Mouse (Mus musculus) ES-Bruce4 (cell line): ENCODE measurements around the gene Rnf135.

Source experiments
- CTCF ChIP-seq: IDR thresholded peaks from one replicate; pipeline ENCODE4 v1.8.1; 2011; ENCODE audit warnings: low read depth, low read length
- EP300 ChIP-seq: IDR thresholded peaks from 2 replicates; pipeline ENCODE4 v1.6.1; 2011; ENCODE audit warnings: low read depth, low read length; ENCODE audit not compliant: insufficient read depth
- POLR2A ChIP-seq: IDR thresholded peaks from one replicate; pipeline ENCODE4 v1.8.1; 2011; ENCODE audit warnings: low read length; ENCODE audit not compliant: insufficient read depth

DNA sequence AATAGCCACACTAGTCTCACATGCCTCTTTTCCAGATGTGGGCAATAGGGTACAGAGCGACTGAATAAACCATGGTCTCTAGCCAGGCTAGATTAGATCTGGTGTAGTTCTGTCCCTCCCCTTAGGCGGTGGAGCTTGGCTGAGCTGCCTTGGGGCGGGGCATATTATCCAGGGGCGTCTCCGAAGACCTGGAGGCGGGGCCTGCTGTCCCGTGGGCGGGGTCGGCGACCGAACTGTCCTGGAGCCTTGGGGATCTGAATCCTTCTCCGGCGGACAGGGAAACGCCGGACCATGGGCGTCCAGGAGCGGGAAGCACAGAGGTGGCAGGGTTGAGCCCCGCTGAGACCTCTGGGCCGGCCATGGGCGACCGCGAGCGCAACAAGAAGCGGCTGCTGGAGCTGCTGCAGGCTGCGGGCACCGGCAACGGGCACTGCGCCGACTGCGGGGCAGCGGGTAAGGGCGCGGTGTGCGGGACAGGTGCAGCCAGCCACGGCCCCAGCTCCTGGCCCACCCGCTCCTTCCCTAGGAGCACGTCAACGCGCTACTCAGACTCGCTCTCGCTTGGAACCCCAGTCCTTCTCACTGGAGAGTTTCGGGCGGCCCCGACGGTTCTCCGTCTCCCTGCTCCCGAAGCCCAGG, 29.7 kb upstream of the Rnf135 start, which contains the start of gene Adap2:
- TF ChIP-seq CTCF (no peak), POLR2A (no peak), EP300 (no peak)
